Mouse (Mus musculus): ENCODE measurements around the gene St3gal3. TPM values are rescaled to one million over a fixed set of nuclear protein-coding genes. Genes with fewer than 3 reads are reported as not detected.
A peak's percentile ranks its signal among the peaks of the same experiment; 100 is the strongest.

St3gal3 gene
- polyA plus RNA-seq, 1 experiment from 2014 or later: 6.6 TPM

GRCm38 (mm10) chr4:118099637-118100364 lies 34.9 kb downstream of the St3gal3 start:
- Histone ChIP-seq H3K27me3 (ENCODE audit: insufficient read depth, poor library complexity, severe bottlenecking) (no peaks in the 10 kb centered on the region), H3K4me1 (0 out of 2 replicates have a peak, but pooled peaks cover 10% of the 10 kb centered on the region), H3K9me3 (no peaks in the 10 kb centered on the region), H3K4me3 (no peak overlapping the region), H3K27ac (no peak overlapping the region), H3K36me3 (peaks cover 7% of the 10 kb centered on the region; the same call in 1 of the 2 replicates)
- 82% methylated on average over 8 of the region's 8 CpGs for WGBS
- no peak for DNase-seq (ENCODE audit: low spot score)

DNA sequence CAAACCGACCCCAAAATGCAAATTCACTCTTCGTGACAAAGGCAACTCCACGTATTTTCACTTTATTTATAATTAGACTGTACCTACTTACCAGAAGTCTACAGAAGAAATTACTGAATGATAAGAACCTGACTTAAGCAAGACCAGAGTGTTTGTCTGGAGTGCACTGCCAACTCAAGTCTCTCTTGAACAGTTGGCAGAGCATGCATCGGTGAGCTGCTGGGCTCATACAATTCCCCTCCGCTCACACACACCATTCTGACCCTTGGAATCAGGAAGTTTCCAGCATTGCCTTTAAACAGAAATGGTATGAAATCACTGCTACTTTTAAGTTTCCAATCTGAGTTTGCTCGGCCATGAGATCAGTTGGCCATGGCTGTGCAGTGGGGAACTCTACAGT lies 36.1 kb downstream of the St3gal3 start:
- WGBS: 92% methylated on average over 6 of the region's 6 CpGs
- Histone ChIP-seq H3K27me3 (ENCODE audit: insufficient read depth, poor library complexity, severe bottlenecking) (no peaks in the 10 kb centered on the region), H3K36me3 (peaks cover 7% of the 10 kb centered on the region; the same call in 1 of the 2 replicates), H3K9me3 (no peaks in the 10 kb centered on the region), H3K27ac (no peak overlapping the region), H3K4me1 (0 out of 2 replicates have a peak, but pooled peaks cover 10% of the 10 kb centered on the region), H3K4me3 (no peak overlapping the region)
- DNase-seq (ENCODE audit: low spot score): no peak

GRCm38 (mm10) chr4:118096069-118096468 lies 38.6 kb downstream of the St3gal3 start:
- Histone ChIP-seq H3K27me3 (ENCODE audit: insufficient read depth, poor library complexity, severe bottlenecking) (no peaks in the 10 kb centered on the region), H3K4me3 (no peak overlapping the region), H3K9me3 (no peaks in the 10 kb centered on the region), H3K36me3 (peaks cover 7% of the 10 kb centered on the region; the same call in 1 of the 2 replicates), H3K4me1 (0 out of 2 replicates have a peak, but pooled peaks cover 10% of the 10 kb centered on the region), H3K27ac (no peak overlapping the region)
- DNase-seq (ENCODE audit: low spot score): no peak
- WGBS: 74% methylated on average over 6 of the region's 6 CpGs

- H3K4me1 ChIP-seq: peaks cover 10% of the 10 kb centered on the region; the same call in 1 of the 2 replicates
- DNase-seq (ENCODE audit: low spot score): no peak
- 89% methylated on average over 11 of the region's 11 CpGs for WGBS
Observed at GRCm38 (mm10) chr4:118092784-118093457, 41.8 kb downstream of the St3gal3 start.

GRCm38 (mm10) chr4:118090449-118090848 lies 44.3 kb downstream of the St3gal3 start:
- Histone ChIP-seq H3K9me3 (no peaks in the 10 kb centered on the region), H3K27ac (no peak overlapping the region), H3K36me3 (no peaks in the 10 kb centered on the region), H3K4me3 (no peak overlapping the region), H3K27me3 (ENCODE audit: insufficient read depth, poor library complexity, severe bottlenecking) (no peaks in the 10 kb centered on the region), H3K4me1 (no peaks in the 10 kb centered on the region; the same call in 1 of the 2 replicates)
- DNase-seq (ENCODE audit: low spot score): no peak
- WGBS: 91% methylated on average over 11 of the region's 11 CpGs

More at GRCm38 (mm10) chr4:118092784-118093457, 41.8 kb downstream of the St3gal3 start:
- no peaks in the 10 kb centered on the region for H3K9me3 ChIP-seq
- H3K27me3 ChIP-seq (ENCODE audit: insufficient read depth, poor library complexity, severe bottlenecking): no peaks in the 10 kb centered on the region
- H3K36me3 ChIP-seq: no peaks in the 10 kb centered on the region
- H3K4me3 ChIP-seq: no peak overlapping the region
- no peak overlapping the region for H3K27ac ChIP-seq

DNA sequence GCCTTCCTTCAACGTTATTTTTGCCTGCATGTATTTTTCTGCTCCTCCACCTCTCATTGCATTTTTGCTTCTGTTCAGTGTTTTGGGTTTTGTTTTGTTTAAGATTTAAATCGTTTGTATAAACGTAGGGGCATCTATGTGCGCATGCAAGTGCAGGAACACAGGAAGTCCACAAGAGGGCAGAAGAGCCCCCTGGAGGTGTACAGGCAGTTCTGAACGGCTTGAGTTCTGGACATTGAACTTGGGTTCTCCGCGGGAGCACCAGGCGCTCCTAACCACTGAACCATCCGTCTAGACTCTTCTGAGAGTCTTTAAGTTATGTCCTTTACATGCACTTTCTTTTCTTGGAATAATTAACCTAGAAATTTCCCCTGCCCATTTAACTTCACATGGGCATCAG lies 44.8 kb downstream of the St3gal3 start:
- no peaks in the 10 kb centered on the region for H3K9me3 ChIP-seq
- no peak for DNase-seq (ENCODE audit: low spot score)
- no peaks in the 10 kb centered on the region for H3K36me3 ChIP-seq
- no peaks in the 10 kb centered on the region for H3K27me3 ChIP-seq (ENCODE audit: insufficient read depth, poor library complexity, severe bottlenecking)
- WGBS: 52% methylated on average over 9 of the region's 9 CpGs
- H3K4me1 ChIP-seq: peaks cover 3% of the 10 kb centered on the region
- no peak overlapping the region for H3K4me3 ChIP-seq
- no peak overlapping the region for H3K27ac ChIP-seq

GRCm38 (mm10) chr4:118088771-118089170 lies 45.9 kb downstream of the St3gal3 start:
- 80% methylated on average over 2 of the region's 2 CpGs for WGBS
- H3K4me3 ChIP-seq: no peak overlapping the region
- no peaks in the 10 kb centered on the region for H3K27me3 ChIP-seq (ENCODE audit: insufficient read depth, poor library complexity, severe bottlenecking)
- H3K27ac ChIP-seq: no peak overlapping the region
- no peak for DNase-seq (ENCODE audit: low spot score)
- no peaks in the 10 kb centered on the region for H3K9me3 ChIP-seq
- H3K36me3 ChIP-seq: no peaks in the 10 kb centered on the region
- peaks cover 12% of the 10 kb centered on the region for H3K4me1 ChIP-seq

DNA sequence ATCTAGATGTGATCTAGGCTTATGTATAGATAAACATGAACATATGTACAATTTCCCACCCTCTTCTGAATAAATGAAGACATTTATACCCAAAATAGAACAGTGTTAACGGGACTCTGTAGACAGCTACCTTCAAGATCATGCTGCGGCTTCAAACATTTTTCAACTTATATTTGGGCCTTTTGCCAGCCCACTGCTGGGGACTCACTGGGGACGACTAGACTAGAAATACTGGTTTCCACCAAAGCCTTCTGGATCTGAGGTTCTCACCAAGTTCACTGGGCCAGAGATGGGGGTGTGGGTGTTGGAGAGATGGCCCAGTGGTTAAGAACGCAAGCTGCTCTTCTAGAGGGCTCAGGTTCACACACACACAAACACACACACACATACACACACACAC lies 49.7 kb downstream of the St3gal3 start:
- Histone ChIP-seq H3K4me1 (peaks cover 42% of the 10 kb centered on the region), H3K9me3 (no peaks in the 10 kb centered on the region), H3K4me3 (no peak overlapping the region), H3K27ac (no peak overlapping the region), H3K36me3 (no peaks in the 10 kb centered on the region), H3K27me3 (ENCODE audit: insufficient read depth, poor library complexity, severe bottlenecking) (no peaks in the 10 kb centered on the region)
- 68% methylated on average over 4 of the region's 4 CpGs for WGBS
- DNase-seq (ENCODE audit: low spot score): no peak

- 29% methylated on average over 14 of the region's 14 CpGs for WGBS
- no peak overlapping the region for H3K4me3 ChIP-seq
- H3K27ac ChIP-seq: peak overlapping the region; percentile 66
- H3K4me1 ChIP-seq: peaks cover 50% of the 10 kb centered on the region
- no peaks in the 10 kb centered on the region for H3K9me3 ChIP-seq
- no peaks in the 10 kb centered on the region for H3K36me3 ChIP-seq
- H3K27me3 ChIP-seq (ENCODE audit: insufficient read depth, poor library complexity, severe bottlenecking): no peaks in the 10 kb centered on the region
- peak; percentile 97 for DNase-seq (ENCODE audit: low spot score)
Observed at GRCm38 (mm10) chr4:118083217-118083951, 51.3 kb downstream of the St3gal3 start.

- DNase-seq (ENCODE audit: low spot score): no peak
- H3K4me3 ChIP-seq: no peak overlapping the region
- no peaks in the 10 kb centered on the region for H3K27me3 ChIP-seq (ENCODE audit: insufficient read depth, poor library complexity, severe bottlenecking)
- peak overlapping the region; percentile 56 for H3K27ac ChIP-seq
- peaks cover 58% of the 10 kb centered on the region for H3K4me1 ChIP-seq
- H3K9me3 ChIP-seq: no peaks in the 10 kb centered on the region
- WGBS: 71% methylated on average over 18 of the region's 18 CpGs
- no peaks in the 10 kb centered on the region; the same call in 1 of the 2 replicates for H3K36me3 ChIP-seq
Observed at GRCm38 (mm10) chr4:118081608-118082331, 52.9 kb downstream of the St3gal3 start.

DNA sequence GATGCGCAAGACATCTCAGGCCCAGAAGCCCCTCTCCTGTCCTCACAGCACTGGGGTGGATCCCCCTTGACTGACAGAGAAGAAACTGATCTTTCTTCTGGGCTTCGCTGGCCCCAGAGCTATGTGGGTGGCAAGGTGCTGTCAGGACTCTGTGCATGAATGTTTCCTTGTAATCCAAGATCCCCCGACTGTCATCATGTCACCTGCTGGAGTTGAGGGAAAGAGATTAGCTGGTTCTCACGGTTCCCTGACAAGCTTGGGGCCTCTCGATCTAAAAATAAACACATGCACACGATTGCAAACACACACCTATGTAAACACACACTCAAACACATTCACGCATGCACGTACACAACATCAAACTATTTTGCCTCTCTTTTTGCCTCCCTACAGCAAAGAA lies 54.2 kb downstream of the St3gal3 start:
- WGBS: 36% methylated on average over 8 of the region's 8 CpGs
- Histone ChIP-seq H3K4me1 (peaks cover 58% of the 10 kb centered on the region), H3K9me3 (no peaks in the 10 kb centered on the region), H3K4me3 (0 out of 2 replicates have a peak overlapping the region, but pooled peaks have one; percentile 18), H3K27me3 (ENCODE audit: insufficient read depth, poor library complexity, severe bottlenecking) (no peaks in the 10 kb centered on the region), H3K27ac (peak overlapping the region; percentile 75; the same call in 1 of the 2 replicates), H3K36me3 (no peaks in the 10 kb centered on the region; the same call in 1 of the 2 replicates)
- no peak for DNase-seq (ENCODE audit: low spot score)

- peaks cover 1% of the 10 kb centered on the region; the same call in 1 of the 2 replicates for H3K36me3 ChIP-seq
- 65% methylated on average over 8 of the region's 8 CpGs for WGBS
- no peak overlapping the region for H3K4me3 ChIP-seq
- H3K27ac ChIP-seq: peak overlapping the region; percentile 75; the same call in 1 of the 2 replicates
- no peaks in the 10 kb centered on the region for H3K9me3 ChIP-seq
- peaks cover 48% of the 10 kb centered on the region for H3K4me1 ChIP-seq
- H3K27me3 ChIP-seq (ENCODE audit: insufficient read depth, poor library complexity, severe bottlenecking): no peaks in the 10 kb centered on the region
- DNase-seq (ENCODE audit: low spot score): no peak
Observed at GRCm38 (mm10) chr4:118079195-118079594, 55.5 kb downstream of the St3gal3 start.
